Mouse (Mus musculus) ES-E14 (cell line): ENCODE data around the gene Uba1y. TPM values are rescaled to one million over a fixed set of nuclear protein-coding genes. Genes with fewer than 3 reads are reported as not detected.
"Not testable (repeated sequence)": the region's sequence is repeated elsewhere in the genome, so short reads cannot be mapped to it uniquely, and the experiment has no call there.

Source experiments
- DNase-seq: peaks from one replicate; pipeline ENCODE4 v3.0.0-alpha.2; 2013; ENCODE audit warnings: low read depth, low spot score
- H3K27ac ChIP-seq: 2 replicates; pipeline ENCODE4 v1.5.1; 2012; ENCODE audit warnings: low read depth, mild to moderate bottlenecking, low read length, moderate library complexity, mixed read lengths; ENCODE audit not compliant: poor library complexity, insufficient read depth, severe bottlenecking
- H3K36me3 ChIP-seq: 2 replicates; pipeline ENCODE4 v1.6.1; 2012; ENCODE audit warnings: mild to moderate bottlenecking, low read length, moderate library complexity, mixed read lengths; ENCODE audit not compliant: control insufficient read depth, poor library complexity, insufficient read depth, severe bottlenecking
- H3K4me1 ChIP-seq, 2 experiments: fragments of 150-350 bp in 1 of 2; sonication (generic) in 1 of 2; 2 replicates each; pipeline ENCODE4 v1.6.1; 2012; ENCODE audit warnings: low read length in 2 of 2, mild to moderate bottlenecking in 1 of 2, mixed read lengths in 1 of 2; ENCODE audit not compliant: control insufficient read depth in 2 of 2, insufficient read depth in 2 of 2, poor library complexity in 1 of 2
- H3K4me3 ChIP-seq, 2 experiments: fragments of 150-350 bp in 1 of 2; sonication (generic) in 1 of 2; 2 replicates each; pipeline ENCODE4 v1.5.1; 2012; ENCODE audit warnings: low read length in 2 of 2, low read depth in 1 of 2, mild to moderate bottlenecking in 1 of 2, mixed read lengths in 1 of 2; ENCODE audit not compliant: insufficient read depth in 1 of 2, poor library complexity in 1 of 2, severe bottlenecking in 1 of 2
- H3K9ac ChIP-seq: 2 replicates; pipeline ENCODE4 v1.6.1; 2012; ENCODE audit warnings: low read depth, mild to moderate bottlenecking, low read length, mixed read lengths; ENCODE audit not compliant: poor library complexity, insufficient read depth, severe bottlenecking
- H3K9me3 ChIP-seq: fragments of 150-350 bp; sonication (generic); 2 replicates; pipeline ENCODE4 v1.6.1; 2012; ENCODE audit warnings: low read depth, mild to moderate bottlenecking, low read length; ENCODE audit not compliant: control insufficient read depth, insufficient read depth
- CHD2 ChIP-seq: IDR thresholded peaks from 2 replicates; pipeline ENCODE4 v1.6.1; 2014; ENCODE audit warnings: mild to moderate bottlenecking, low read depth, low read length, inconsistent platforms
- HCFC1 ChIP-seq: IDR thresholded peaks from 2 replicates; pipeline ENCODE4 v1.6.1; 2012; ENCODE audit warnings: low read length, inconsistent platforms, borderline replicate concordance; ENCODE audit not compliant: insufficient read depth
- MAFK ChIP-seq: IDR thresholded peaks from 2 replicates; pipeline ENCODE4 v1.6.1; 2014; ENCODE audit warnings: mild to moderate bottlenecking, low read depth, low read length, inconsistent platforms; ENCODE audit not compliant: insufficient read depth
- ZC3H11A ChIP-seq: IDR thresholded peaks from 2 replicates; pipeline ENCODE4 v1.6.1; 2012; ENCODE audit warnings: low read depth, mild to moderate bottlenecking, inconsistent platforms, low read length, borderline replicate concordance
- ZNF384 ChIP-seq: IDR thresholded peaks from 2 replicates; pipeline ENCODE4 v1.6.1; 2012; ENCODE audit warnings: low read depth, low read length, inconsistent platforms
- in situ Hi-C, 2 experiments: fragments of 600-800 bp; cut with MboI; formaldehyde crosslinking; loops; one replicate each; pipeline ENCODE4 v1.15.1; 2025; ENCODE audit warnings: low sequenced_read_pairs in 2 of 2, inconsistent platforms in 1 of 2; ENCODE audit not compliant: unreplicated experiment in 2 of 2
- total RNA-seq: library from RNA; depleted of rRNA; stranded (reverse); fragments of 300-350 nt; gene quantifications from 2 replicates; pipeline ENCODE4 v1.2.3, GENCODE M21; 2012; rRNA removed

The Uba1y gene
- 6.8 and 9.1 TPM in 2 replicates for total RNA-seq

DNA sequence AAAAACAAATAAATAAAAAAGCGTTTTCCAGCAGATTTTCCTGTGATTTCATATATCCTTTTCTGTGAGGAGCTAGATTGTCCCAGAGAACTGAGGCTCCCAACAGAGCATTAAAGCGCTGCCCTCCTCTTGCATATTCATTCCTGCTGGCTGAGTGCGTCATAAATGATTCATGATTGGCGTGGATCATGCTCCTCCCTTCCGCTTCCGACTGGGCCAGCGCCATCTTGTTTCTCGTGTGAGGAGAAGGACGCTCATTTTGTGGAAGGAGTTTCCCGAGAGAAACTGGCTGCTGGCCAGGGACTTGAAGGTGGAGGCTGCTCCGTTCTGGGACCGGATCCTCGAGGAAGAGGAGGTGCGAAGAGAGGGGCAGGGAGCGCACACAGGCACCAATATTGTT, at the start of gene Uba1y:
TSS of gene Uba1y (plus strand) at position 254 of the 400 bp plus-strand sequence.
- no peaks in the 10 kb centered on the region for H3K4me1 ChIP-seq
- in situ Hi-C loops: loop anchor here in 1 of 2 experiments (25.0 kb wide), 1 partner anchor 194 kb away; the partner anchor contains the start of gene Eif2s3y
- no peaks in the 10 kb centered on the region for H3K9me3 ChIP-seq
- DNase-seq: no peak
- H3K4me3 ChIP-seq: no peak within 1 kb of the TSS
- no peak within 1 kb of the TSS for H3K27ac ChIP-seq
- no peaks in the 10 kb centered on the region for H3K36me3 ChIP-seq
- TF ChIP-seq MAFK (no peak), HCFC1 (no peak), CHD2 (no peak), ZNF384 (no peak), ZC3H11A (no peak)
- H3K9ac ChIP-seq: no peak within 1 kb of the TSS

GRCm38 (mm10) chrY:797309-797708, 21.1 kb upstream of the Uba1y start, which contains the start of gene Zfy1:
Gene Zfy1 (minus strand): TSS chrY:797409.
- in situ Hi-C loops: not testable (repeated sequence)

DNA sequence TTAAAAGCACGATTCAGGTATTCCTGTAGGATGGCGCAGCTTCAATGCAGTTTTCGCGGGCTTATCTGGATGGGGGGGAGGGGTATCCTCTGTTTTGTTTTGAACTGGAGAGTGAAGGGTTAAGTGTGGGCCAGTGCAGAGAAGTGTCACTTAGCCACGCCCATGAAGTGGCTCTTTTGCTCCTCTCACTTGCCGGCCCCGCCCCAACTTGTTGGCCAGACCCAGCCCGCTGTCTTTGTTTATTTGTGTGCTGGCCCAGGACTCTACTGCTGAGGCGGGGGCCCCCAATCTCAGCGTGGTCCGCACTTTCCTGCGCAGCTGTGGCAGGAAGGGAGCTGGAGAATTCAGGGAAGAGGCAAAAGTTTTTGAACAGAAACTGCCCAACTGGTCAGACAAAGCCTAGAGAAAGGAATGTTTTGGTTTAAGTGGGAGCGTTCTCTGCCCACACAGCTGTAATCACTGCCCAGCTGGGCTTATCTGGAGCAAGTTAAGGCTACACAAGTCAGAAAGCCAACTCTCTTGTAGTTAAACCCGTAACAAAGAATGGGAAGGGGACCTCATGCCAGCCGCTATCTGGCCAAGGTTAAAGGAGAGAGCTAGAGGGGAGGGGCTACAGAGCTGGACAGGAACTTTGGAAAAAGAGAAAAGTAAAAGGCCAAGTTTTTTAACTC, 9.3 kb upstream of the Uba1y start:
- Histone ChIP-seq H3K4me1 (0 out of 4 replicates have a peak, but pooled peaks cover 0 to 1% of the 10 kb centered on the region in 2 experiments), H3K27ac (no peak overlapping the region), H3K9me3 (no peaks in the 10 kb centered on the region), H3K9ac (no peak overlapping the region), H3K36me3 (no peaks in the 10 kb centered on the region), H3K4me3 (peak overlapping the region; percentile 30 to 46; a peak in 3 of 4 replicates)
- TF ChIP-seq ZNF384 (no peak), CHD2 (no peak), ZC3H11A (no peak), MAFK (no peak), HCFC1 (no peak)
- in situ Hi-C loops: loop anchor here in 1 of 2 experiments (25.0 kb wide), 1 partner anchor 203 kb away; the partner anchor contains the start of gene Eif2s3y
- peak; percentile 37 for DNase-seq

More at GRCm38 (mm10) chrY:797309-797708, 21.1 kb upstream of the Uba1y start, which contains the start of gene Zfy1:
- DNase-seq, H3K4me3 ChIP-seq, H3K4me1 ChIP-seq, H3K27ac ChIP-seq, H3K36me3 ChIP-seq, H3K9ac ChIP-seq, H3K9me3 ChIP-seq: not testable (repeated sequence)

- TF ChIP-seq HCFC1 (no peak), CHD2 (no peak), ZC3H11A (no peak), MAFK (no peak), ZNF384 (no peak)
- no peak overlapping the region for H3K4me3 ChIP-seq
- in situ Hi-C loops: no loop called here
These were observed 54.0 kb downstream of the Uba1y start for GRCm38 (mm10) chrY:872404-872803.

More at GRCm38 (mm10) chrY:872404-872803, 54.0 kb downstream of the Uba1y start:
- Histone ChIP-seq H3K9ac (no peak overlapping the region), H3K4me1 (no peaks in the 10 kb centered on the region), H3K36me3 (no peaks in the 10 kb centered on the region), H3K27ac (no peak overlapping the region), H3K9me3 (no peaks in the 10 kb centered on the region)
- no peak for DNase-seq
